Mouse (Mus musculus) kidney, embryonic 16.5 days (tissue): ENCODE data around the gene Olfr449. TPM values are rescaled to one million over a fixed set of nuclear protein-coding genes. Genes with fewer than 3 reads are reported as not detected.

Experiments
- ATAC-seq: fragments of 200-750 bp; cut with Nextera tagmentation; 2 replicates; pipeline ENCODE4 v1.8.0; 2017; ENCODE audit warnings: moderate TSS enrichment; ENCODE audit not compliant: low FRiP score, low TSS enrichment
- H3K27ac ChIP-seq: fragments of 300-500 bp; sonication (generic); 2 replicates; pipeline ENCODE4 v1.5.1; 2014; ENCODE audit warnings: low read length
- H3K27me3 ChIP-seq: fragments of 300-500 bp; sonication (generic); 2 replicates; pipeline ENCODE4 v1.6.1; 2014; ENCODE audit warnings: low read length, control low read depth, mixed read lengths; ENCODE audit not compliant: insufficient read depth
- H3K36me3 ChIP-seq: fragments of 300-500 bp; sonication (generic); 2 replicates; pipeline ENCODE4 v1.6.1; 2014; ENCODE audit warnings: low read length, control low read depth, mixed read lengths; ENCODE audit not compliant: insufficient read depth
- H3K4me1 ChIP-seq: fragments of 300-500 bp; sonication (generic); 2 replicates; pipeline ENCODE4 v1.6.1; 2014; ENCODE audit warnings: low read length, control low read depth, mixed read lengths; ENCODE audit not compliant: insufficient read depth
- H3K4me2 ChIP-seq: fragments of 300-500 bp; sonication (generic); replicated peaks from 2 replicates; pipeline ENCODE4 v1.6.1; 2014; ENCODE audit warnings: low read depth, low read length
- H3K4me3 ChIP-seq: fragments of 300-500 bp; sonication (generic); 2 replicates; pipeline ENCODE4 v1.5.1; 2014; ENCODE audit warnings: mild to moderate bottlenecking, low read length
- H3K9ac ChIP-seq: fragments of 300-500 bp; sonication (generic); replicated peaks from 2 replicates; pipeline ENCODE4 v1.6.1; 2014; ENCODE audit warnings: low read length
- H3K9me3 ChIP-seq: fragments of 300-500 bp; sonication (generic); 2 replicates; pipeline ENCODE4 v1.6.1; 2016; ENCODE audit warnings: low read length, control low read depth
- WGBS: fragments of 180-500 bp; shearing (Covaris S2); extraction: QIAGEN DNeasy Blood & Tissue Kit; methylation state at CpG from one replicate; pipeline ENCODE4 v1.1.7; 2014; 5-methylcytosine and 5-hydroxymethylcytosine counted together
- polyA plus RNA-seq: library from polyadenylated mRNA; unstranded; fragments of >200 nt; fragmentation: Nextera tagmentation; extraction: Ambion mirVana; gene quantifications from 2 replicates; pipeline ENCODE4 v1.2.1, GENCODE M21; 2015

Olfr449 gene
- polyA plus RNA-seq: not detected in 2 replicates

- Histone ChIP-seq H3K4me3 (no peak within 1 kb of the TSS), H3K36me3 (no peaks in the 10 kb centered on the region), H3K9me3 (no peaks in the 10 kb centered on the region), H3K27me3 (no peaks in the 10 kb centered on the region), H3K27ac (no peak within 1 kb of the TSS), H3K4me2 (no peak within 1 kb of the TSS), H3K4me1 (no peaks in the 10 kb centered on the region), H3K9ac (no peak within 1 kb of the TSS)
- no peak for ATAC-seq
These were observed at the start of gene Olfr449 for GRCm38 (mm10) chr6:42834084-42834483. Gene Olfr449 (plus strand): TSS chr6:42834384.

- Histone ChIP-seq H3K9ac (no peak within 1 kb of the TSS), H3K27me3 (no peaks in the 10 kb centered on the region), H3K9me3 (no peaks in the 10 kb centered on the region), H3K4me2 (no peak within 1 kb of the TSS), H3K36me3 (no peaks in the 10 kb centered on the region), H3K4me3 (no peak within 1 kb of the TSS), H3K27ac (no peak within 1 kb of the TSS), H3K4me1 (no peaks in the 10 kb centered on the region)
- no peak for ATAC-seq
These were observed 49.4 kb upstream of the Olfr449 start, which contains the start of gene Olfr452 for GRCm38 (mm10) chr6:42784793-42785192. Gene Olfr452 (plus strand): TSS chr6:42785093.

- no peaks in the 10 kb centered on the region for H3K9me3 ChIP-seq
- no peak overlapping the region for H3K27ac ChIP-seq
- WGBS: 41% methylated on average over 4 of the region's 4 CpGs
- H3K4me3 ChIP-seq: no peak overlapping the region
- no peaks in the 10 kb centered on the region for H3K36me3 ChIP-seq
- 0 out of 2 replicates have a peak, but pooled peaks have one; percentile 51 for ATAC-seq
- H3K27me3 ChIP-seq: no peaks in the 10 kb centered on the region
- H3K9ac ChIP-seq: no peak overlapping the region
- H3K4me2 ChIP-seq: no peak overlapping the region
- no peaks in the 10 kb centered on the region for H3K4me1 ChIP-seq
These were observed 43.8 kb upstream of the Olfr449 start for GRCm38 (mm10) chr6:42790247-42790948.

- H3K4me1 ChIP-seq: no peaks in the 10 kb centered on the region
- no peak for ATAC-seq
- H3K9me3 ChIP-seq: no peaks in the 10 kb centered on the region
- H3K4me3 ChIP-seq: no peak overlapping the region
- H3K27ac ChIP-seq: no peak overlapping the region
- no peaks in the 10 kb centered on the region for H3K27me3 ChIP-seq
- WGBS: 83% methylated on average over 9 of the region's 9 CpGs
- H3K9ac ChIP-seq: no peak overlapping the region
- H3K36me3 ChIP-seq: no peaks in the 10 kb centered on the region
- H3K4me2 ChIP-seq: no peak overlapping the region
These were observed 43.1 kb upstream of the Olfr449 start for GRCm38 (mm10) chr6:42790949-42791556.

- Histone ChIP-seq H3K9ac (no peak overlapping the region), H3K36me3 (no peaks in the 10 kb centered on the region), H3K27me3 (no peaks in the 10 kb centered on the region), H3K9me3 (no peaks in the 10 kb centered on the region), H3K4me3 (no peak overlapping the region), H3K4me2 (no peak overlapping the region), H3K27ac (no peak overlapping the region), H3K4me1 (no peaks in the 10 kb centered on the region)
- no peak for ATAC-seq
- 84% methylated on average over 3 of the region's 3 CpGs for WGBS
These were observed 39.2 kb upstream of the Olfr449 start for GRCm38 (mm10) chr6:42794982-42795381.

- H3K27me3 ChIP-seq: no peaks in the 10 kb centered on the region
- no peaks in the 10 kb centered on the region for H3K4me1 ChIP-seq
- H3K27ac ChIP-seq: no peak within 1 kb of the TSS
- ATAC-seq: no peak
- H3K4me3 ChIP-seq: no peak within 1 kb of the TSS
- no peak within 1 kb of the TSS for H3K4me2 ChIP-seq
- H3K9ac ChIP-seq: no peak within 1 kb of the TSS
- H3K36me3 ChIP-seq: no peaks in the 10 kb centered on the region
- H3K9me3 ChIP-seq: no peaks in the 10 kb centered on the region
- 88% methylated on average over 1 of the region's 1 CpGs for WGBS
These were observed 22.5 kb upstream of the Olfr449 start, which contains the start of gene Olfr450 for GRCm38 (mm10) chr6:42811639-42812038. Gene Olfr450 (plus strand): TSS chr6:42811939.

GRCm38 (mm10) chr6:42860222-42860819, 26.1 kb downstream of the Olfr449 start:
- WGBS: 10% methylated on average over 4 of the region's 4 CpGs
- no peak for ATAC-seq
- Histone ChIP-seq H3K27me3 (no peaks in the 10 kb centered on the region), H3K9me3 (no peaks in the 10 kb centered on the region), H3K36me3 (no peaks in the 10 kb centered on the region), H3K4me1 (no peaks in the 10 kb centered on the region), H3K27ac (no peak overlapping the region), H3K4me2 (no peak overlapping the region), H3K4me3 (no peak overlapping the region), H3K9ac (no peak overlapping the region)

GRCm38 (mm10) chr6:42869695-42870094, 35.5 kb downstream of the Olfr449 start:
- H3K4me1 ChIP-seq: no peaks in the 10 kb centered on the region
- H3K9ac ChIP-seq: no peak overlapping the region
- H3K27ac ChIP-seq: no peak overlapping the region
- H3K4me2 ChIP-seq: no peak overlapping the region
- ATAC-seq: no peak
- H3K4me3 ChIP-seq: no peak overlapping the region
- H3K27me3 ChIP-seq: no peaks in the 10 kb centered on the region
- H3K36me3 ChIP-seq: no peaks in the 10 kb centered on the region
- no peaks in the 10 kb centered on the region for H3K9me3 ChIP-seq
- WGBS: 79% methylated on average over 3 of the region's 3 CpGs

- no peak overlapping the region for H3K4me2 ChIP-seq
- no peak overlapping the region for H3K4me3 ChIP-seq
- no peak for ATAC-seq
- H3K9me3 ChIP-seq: no peaks in the 10 kb centered on the region
- no peaks in the 10 kb centered on the region for H3K36me3 ChIP-seq
- no peak overlapping the region for H3K9ac ChIP-seq
- no peak overlapping the region for H3K27ac ChIP-seq
- H3K4me1 ChIP-seq: no peaks in the 10 kb centered on the region
- no peaks in the 10 kb centered on the region for H3K27me3 ChIP-seq
These were observed 42.1 kb downstream of the Olfr449 start for GRCm38 (mm10) chr6:42876323-42876722.
